Mouse (Mus musculus) thymus, adult 2 months (tissue): ENCODE results near the gene Sptbn4. TPM values are rescaled to one million over a fixed set of nuclear protein-coding genes. Genes with fewer than 3 reads are reported as not detected.
A peak's percentile ranks its signal among the peaks of the same experiment; 100 is the strongest.

ENCODE experiments used
- DNase-seq: peaks from one replicate; pipeline ENCODE4 v3.0.0; 2021
- H3K27ac ChIP-seq: fragments of 200-500 bp; 2 replicates; pipeline ENCODE4 v1.5.1; 2012; ENCODE audit warnings: low read length, control low read depth; ENCODE audit not compliant: control insufficient read depth, insufficient read depth
- H3K27me3 ChIP-seq: fragments of 200-500 bp; 2 replicates; pipeline ENCODE4 v1.6.1; 2012; ENCODE audit warnings: mild to moderate bottlenecking, low read length, moderate library complexity, mixed read lengths; ENCODE audit not compliant: control insufficient read depth, insufficient read depth
- H3K36me3 ChIP-seq: fragments of 200-500 bp; 2 replicates; pipeline ENCODE4 v1.6.1; 2012; ENCODE audit warnings: mild to moderate bottlenecking, low read length, moderate library complexity; ENCODE audit not compliant: control insufficient read depth, insufficient read depth
- H3K4me1 ChIP-seq: fragments of 200-500 bp; replicated peaks from 2 replicates; pipeline ENCODE4 v1.6.1; 2012; ENCODE audit warnings: low read length; ENCODE audit not compliant: control insufficient read depth, insufficient read depth
- H3K4me3 ChIP-seq: fragments of 200-500 bp; 2 replicates; pipeline ENCODE4 v1.5.1; 2012; ENCODE audit warnings: mild to moderate bottlenecking, low read length, control low read depth, moderate library complexity; ENCODE audit not compliant: control insufficient read depth, insufficient read depth
- CTCF ChIP-seq: fragments of 200-500 bp; IDR thresholded peaks from 2 replicates; pipeline ENCODE4 v1.5.1; 2012; ENCODE audit warnings: mild to moderate bottlenecking, control low read depth, low read length, moderate library complexity, borderline replicate concordance; ENCODE audit not compliant: control insufficient read depth, poor library complexity, insufficient read depth; ENCODE audit errors: extremely low read depth
- POLR2A ChIP-seq: fragments of 200-500 bp; IDR thresholded peaks from 2 replicates; pipeline ENCODE4 v1.6.1; 2012; ENCODE audit warnings: mild to moderate bottlenecking, low read length, control low read depth, moderate library complexity; ENCODE audit not compliant: control insufficient read depth, poor library complexity, insufficient read depth; ENCODE audit errors: extremely low read depth
- WGBS: fragments of 180-500 bp; shearing (Covaris S2); methylation state at CpG from one replicate; pipeline ENCODE4 v1.1.7; 2018; 5-methylcytosine and 5-hydroxymethylcytosine counted together
- polyA plus RNA-seq: library from polyadenylated mRNA; depleted of rRNA; stranded (reverse); fragments of >200 nt; gene quantifications from 2 replicates; pipeline ENCODE4 v1.2.3, GENCODE M21; 2012

Sptbn4 gene
- polyA plus RNA-seq, 1 experiment, result 0.13 TPM

GRCm38 (mm10) chr7:27333316-27333941 is 114.1 kb downstream of the Sptbn4 start:
- H3K27me3 ChIP-seq, result peaks cover 46% of the 10 kb centered on the region
- H3K4me1 ChIP-seq, result peaks cover 34% of the 10 kb centered on the region
- no peak overlapping the region for H3K27ac ChIP-seq
- no peak for DNase-seq
- H3K4me3 ChIP-seq, result peak overlapping the region; percentile 25; the same call in 1 of the 2 replicates
- WGBS, result 2% methylated on average over 70 of the region's 77 CpGs
- TF ChIP-seq POLR2A (no peak), CTCF (no peak)
- no peaks in the 10 kb centered on the region for H3K36me3 ChIP-seq

- peak; percentile 91 for DNase-seq
- Histone ChIP-seq H3K27me3 (peaks cover 42% of the 10 kb centered on the region), H3K27ac (no peak overlapping the region), H3K4me3 (peak overlapping the region; percentile 2; the same call in 1 of the 2 replicates), H3K36me3 (no peaks in the 10 kb centered on the region), H3K4me1 (peaks cover 31% of the 10 kb centered on the region)
- no peak for TF ChIP-seq POLR2A
- TF ChIP-seq CTCF, result peak; percentile 95
- 2% methylated on average over 39 of the region's 39 CpGs for WGBS
These were observed 114.9 kb downstream of the Sptbn4 start for GRCm38 (mm10) chr7:27332353-27333199.

- WGBS, result 5% methylated on average over 8 of the region's 8 CpGs
- no peak overlapping the region for H3K4me3 ChIP-seq
These were observed 115.6 kb downstream of the Sptbn4 start for GRCm38 (mm10) chr7:27331854-27332253.

GRCm38 (mm10) chr7:27331541-27331851 is 116.0 kb downstream of the Sptbn4 start:
- Histone ChIP-seq H3K36me3 (no peaks in the 10 kb centered on the region), H3K27me3 (peaks cover 34% of the 10 kb centered on the region), H3K27ac (no peak overlapping the region), H3K4me1 (peaks cover 31% of the 10 kb centered on the region), H3K4me3 (no peak overlapping the region)
- no peak for TF ChIP-seq CTCF
- no peak for TF ChIP-seq POLR2A
- WGBS, result 8% methylated on average over 8 of the region's 8 CpGs
- no peak for DNase-seq

More at GRCm38 (mm10) chr7:27331854-27332253, 115.6 kb downstream of the Sptbn4 start:
- no peak for DNase-seq
- Histone ChIP-seq H3K27me3 (peaks cover 36% of the 10 kb centered on the region), H3K36me3 (no peaks in the 10 kb centered on the region), H3K27ac (no peak overlapping the region), H3K4me1 (peaks cover 31% of the 10 kb centered on the region)
- TF ChIP-seq CTCF (no peak), POLR2A (no peak)

GRCm38 (mm10) chr7:27330709-27331540 is 116.6 kb downstream of the Sptbn4 start:
- TF ChIP-seq CTCF, result no peak
- TF ChIP-seq POLR2A, result no peak
- DNase-seq, result peak; percentile 85
- WGBS, result under 1% methylated on average over 39 of the region's 39 CpGs
- peak overlapping the region; percentile 45 for H3K4me3 ChIP-seq
- H3K27ac ChIP-seq, result no peak overlapping the region
- peaks cover 36% of the 10 kb centered on the region for H3K4me1 ChIP-seq
- H3K27me3 ChIP-seq, result peaks cover 29% of the 10 kb centered on the region
- no peaks in the 10 kb centered on the region for H3K36me3 ChIP-seq

- DNase-seq, result no peak
- 26% methylated on average over 17 of the region's 17 CpGs for WGBS
- no peak for TF ChIP-seq POLR2A
- no peak for TF ChIP-seq CTCF
- H3K4me3 ChIP-seq, result no peak overlapping the region
- H3K27ac ChIP-seq, result no peak overlapping the region
- no peaks in the 10 kb centered on the region for H3K36me3 ChIP-seq
- H3K4me1 ChIP-seq, result peaks cover 42% of the 10 kb centered on the region
- H3K27me3 ChIP-seq, result peaks cover 29% of the 10 kb centered on the region
These were observed 117.5 kb downstream of the Sptbn4 start for GRCm38 (mm10) chr7:27329981-27330380.
